ENCODE assay signal across 10 mouse cellular contexts in the genomic region with DNA sequence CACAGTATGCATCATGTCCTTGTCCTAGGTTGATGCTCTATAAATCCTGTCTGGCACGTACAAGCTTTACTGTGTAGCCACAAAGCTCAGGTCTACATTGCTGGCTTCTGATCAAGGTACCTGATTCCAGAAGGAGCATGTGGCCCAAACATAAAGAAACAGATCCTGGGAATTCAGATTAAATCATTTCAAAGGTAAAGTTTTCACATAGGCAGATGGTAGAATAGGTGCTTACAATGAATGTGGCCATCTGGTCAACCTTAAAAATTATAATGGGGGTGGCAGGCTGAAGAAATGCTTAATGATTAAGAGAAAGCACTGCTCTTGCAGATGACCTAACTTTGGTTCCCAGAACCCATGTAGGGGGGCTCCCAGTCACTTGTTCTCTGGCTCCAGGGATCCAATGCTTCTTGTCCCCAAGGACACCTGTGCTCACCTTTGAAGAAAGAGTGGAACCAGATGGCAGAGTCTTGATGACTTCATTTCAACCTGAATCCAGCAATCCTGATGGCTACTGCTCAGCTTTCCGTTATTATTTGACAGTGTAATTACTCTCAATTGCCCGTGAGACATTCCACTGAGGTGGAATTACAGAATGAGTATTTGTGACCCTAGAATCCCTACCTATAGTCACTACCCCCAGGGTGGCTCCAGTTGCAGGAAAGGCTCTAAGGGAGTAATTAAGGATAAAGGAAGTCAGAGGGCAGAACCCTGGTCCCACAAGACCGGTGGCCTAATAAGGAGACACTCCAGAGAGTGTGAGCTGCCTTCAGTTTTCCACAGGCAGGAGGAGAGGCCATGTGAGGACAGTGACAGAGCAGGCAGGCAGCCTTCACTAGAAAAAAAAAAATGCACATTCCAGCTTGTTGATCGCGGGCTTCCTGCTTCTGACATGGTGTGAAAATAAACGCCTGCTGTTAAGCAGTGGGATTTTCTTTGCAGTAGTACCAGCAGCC.
A peak's percentile ranks its signal among the peaks of the same experiment; 100 is the strongest.
DNase-seq lines count a peak whose midpoint lies in the region; ATAC-seq lines count a peak whose summit lies in the region.
"Had no signal": no experiment of that assay in that cellular context is flagged by ENCODE, and none has a peak within 500 bp of the region (broad histone marks: within the 10 kb centered on the region; RNA-seq: fewer than 3 reads in every experiment).

No protein-coding gene starts in this region.

- H3K9ac ChIP-seq in heart, embryonic 12.5 days = no peak overlapping the region
- H3K9ac ChIP-seq: embryonic facial prominence, embryonic 15.5 days had no signal

- no peaks in the 10 kb centered on the region for H3K36me3 ChIP-seq in heart, embryonic 12.5 days
- H3K36me3 ChIP-seq: embryonic facial prominence, embryonic 15.5 days had no signal

- peak; percentile 55; the same call in 1 of the 2 replicates for ATAC-seq in heart, embryonic 12.5 days (ENCODE audit: insufficient number of reproducible peaks, low FRiP score)

- no peak overlapping the region for H3K4me2 ChIP-seq in heart, embryonic 12.5 days
- H3K4me2 ChIP-seq: embryonic facial prominence, embryonic 15.5 days had no signal

- H3K4me1 ChIP-seq in heart, embryonic 12.5 days (replicated peaks) = 0 out of 2 replicates have a peak, but pooled peaks cover 2% of the 10 kb centered on the region
- H3K4me1 ChIP-seq: embryonic facial prominence, embryonic 15.5 days had no signal

- peak; percentile 8 for DNase-seq in embryo, embryonic 10 days (ENCODE audit: low spot score)
- DNase-seq in embryo, embryonic 9.5 days (ENCODE audit: extremely low spot score) = no peak
- DNase-seq in right cerebral cortex, postnatal 10 days (ENCODE audit: low spot score in 2 of 2) = peak; percentile 51 to 73
- DNase-seq in right cerebral cortex, postnatal 14 days = no peak
- peak; percentile 33 for DNase-seq in telencephalon, adult 2 months (ENCODE audit: low read depth, low spot score)
- no peak for DNase-seq in ovary, postnatal 10 days (ENCODE audit: low spot score)
- no peak for DNase-seq in left cerebral cortex, adult 11 months (ENCODE audit: low spot score)
- DNase-seq: B cell, adult 2 months had no signal

- no peak overlapping the region for H3K4me3 ChIP-seq in heart, embryonic 12.5 days
- H3K4me3 ChIP-seq: embryonic facial prominence, embryonic 15.5 days had no signal

- H3K27me3 ChIP-seq in heart, embryonic 12.5 days (replicated peaks) = no peaks in the 10 kb centered on the region
- H3K27me3 ChIP-seq: embryonic facial prominence, embryonic 15.5 days had no signal

- no peak overlapping the region for H3K27ac ChIP-seq in heart, embryonic 12.5 days (ENCODE audit: poor library complexity, severe bottlenecking)
- H3K27ac ChIP-seq: embryonic facial prominence, embryonic 15.5 days had no signal

- H3K9me3 ChIP-seq in heart, embryonic 12.5 days (replicated peaks) = no peaks in the 10 kb centered on the region
- H3K9me3 ChIP-seq: embryonic facial prominence, embryonic 15.5 days had no signal

- WGBS in heart, embryonic 12.5 days = 40% methylated on average over 7 of the region's 7 CpGs

Comparison
In these comparisons a context has a peak if more than half of its experiments do, and no peak if none do; other contexts are left out.
1. DNase-seq: peak in embryo, embryonic 10 days (single experiment), right cerebral cortex, postnatal 10 days (2 of 2) and telencephalon, adult 2 months (single experiment); none in embryo, embryonic 9.5 days (single experiment), right cerebral cortex, postnatal 14 days (single experiment), ovary, postnatal 10 days (single experiment) and left cerebral cortex, adult 11 months (single experiment).